Comparison of ENCODE assay signal across 15 mouse cellular contexts in the genomic region with DNA sequence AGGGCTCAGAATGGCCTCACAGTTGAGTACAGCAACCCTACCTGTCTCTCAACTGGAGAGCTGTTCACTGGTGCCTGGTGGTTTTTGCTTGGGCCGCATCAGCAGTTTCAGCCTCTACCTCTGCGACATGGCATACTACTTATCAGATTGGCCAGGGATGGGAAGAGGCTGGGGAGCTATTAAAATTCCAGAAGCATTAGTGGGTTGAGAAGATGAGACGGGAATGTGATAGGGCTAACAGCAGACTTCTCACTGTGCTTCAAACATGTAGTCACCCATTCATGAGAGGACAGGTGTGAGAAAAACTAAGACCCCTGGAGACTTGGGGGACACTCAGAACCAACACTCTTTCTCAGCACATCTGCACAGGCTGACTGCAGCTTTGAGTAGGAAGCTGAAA. TPM values are rescaled to one million over a fixed set of nuclear protein-coding genes. Genes with fewer than 3 reads are reported as not detected.
DNase-seq lines count a peak whose midpoint lies in the region; ATAC-seq and TF ChIP-seq lines count a peak whose summit lies in the region.
"Had no signal": no experiment of that assay in that cellular context is flagged by ENCODE, and none has a peak within 500 bp of the region (broad histone marks: within the 10 kb centered on the region; RNA-seq: fewer than 3 reads in every experiment).

No protein-coding gene starts in this region.

- H3K27me3 ChIP-seq in heart, embryonic 16.5 days (ENCODE audit: control insufficient read depth, insufficient read depth, low read length) = no peaks in the 10 kb centered on the region
- 0 out of 2 replicates have a peak, but pooled peaks cover 5% of the 10 kb centered on the region for H3K27me3 ChIP-seq in heart, embryonic 12.5 days (replicated peaks)
- H3K27me3 ChIP-seq in kidney, postnatal 0 days (ENCODE audit: insufficient read depth, low read length) = no peaks in the 10 kb centered on the region

- H3K9ac ChIP-seq in heart, embryonic 16.5 days (ENCODE audit: low read length) = no peak overlapping the region
- H3K9ac ChIP-seq in heart, embryonic 12.5 days = no peak overlapping the region
- H3K9ac ChIP-seq in kidney, postnatal 0 days (ENCODE audit: low read depth, low read length) = no peak overlapping the region

- no peaks in the 10 kb centered on the region for H3K9me3 ChIP-seq in heart, embryonic 16.5 days (replicated peaks; ENCODE audit: control insufficient read depth, low read length)
- H3K9me3 ChIP-seq in heart, embryonic 12.5 days (replicated peaks) = no peaks in the 10 kb centered on the region
- H3K9me3 ChIP-seq in kidney, postnatal 0 days (replicated peaks; ENCODE audit: low read length) = no peaks in the 10 kb centered on the region

- H3K27ac ChIP-seq in heart, embryonic 16.5 days (ENCODE audit: low read length) = peak overlapping the region; percentile 69
- H3K27ac ChIP-seq in heart, embryonic 12.5 days (ENCODE audit: poor library complexity, severe bottlenecking) = no peak overlapping the region
- H3K27ac ChIP-seq in kidney, postnatal 0 days = peak overlapping the region; percentile 66; the same call in 1 of the 2 replicates

- H3K36me3 ChIP-seq in heart, embryonic 16.5 days (ENCODE audit: control insufficient read depth, insufficient read depth) = no peaks in the 10 kb centered on the region
- no peaks in the 10 kb centered on the region for H3K36me3 ChIP-seq in heart, embryonic 12.5 days
- H3K36me3 ChIP-seq in kidney, postnatal 0 days (ENCODE audit: insufficient read depth, low read length) = no peaks in the 10 kb centered on the region

- H3K4me2 ChIP-seq in heart, embryonic 16.5 days (ENCODE audit: low read depth, low read length) = no peak overlapping the region
- no peak overlapping the region for H3K4me2 ChIP-seq in heart, embryonic 12.5 days
- no peak overlapping the region for H3K4me2 ChIP-seq in kidney, postnatal 0 days (ENCODE audit: low read length)
- H3K4me2 ChIP-seq: midbrain, embryonic 11.5 days had no signal

- H3K4me3 ChIP-seq in heart, embryonic 16.5 days (ENCODE audit: low read length) = no peak overlapping the region
- H3K4me3 ChIP-seq in heart, embryonic 12.5 days = no peak overlapping the region
- H3K4me3 ChIP-seq in kidney, postnatal 0 days (replicated peaks; ENCODE audit: low read depth, low read length) = no peak overlapping the region

- DNase-seq in cerebellum, adult 11-12 months = peak; percentile 11
- DNase-seq in cerebellum, postnatal 10 days = no peak
- no peak for DNase-seq in kidney, postnatal 0 days (ENCODE audit: low spot score)
- no peak for DNase-seq in kidney, adult 18-20 months
- peak; percentile 22 for DNase-seq in 3134 (ENCODE audit: extremely low read depth, insufficient read length, low spot score)
- no peak for DNase-seq in urinary bladder, adult 18-20 months (ENCODE audit: low spot score in 2 of 2)
- DNase-seq: adrenal gland, adult 8-10 months; cerebellum, adult 8-10 months; embryo, embryonic 11 days; liver; retina, postnatal 1 day; thymus, postnatal 25 days had no signal

- ATAC-seq in heart, embryonic 16.5 days (replicated peaks; ENCODE audit: extremely low read depth, insufficient read depth, low FRiP score) = no peak
- no peak for ATAC-seq in heart, embryonic 12.5 days (ENCODE audit: insufficient number of reproducible peaks, low FRiP score)
- no peak for ATAC-seq in kidney, postnatal 0 days (replicated peaks; ENCODE audit: low FRiP score, low read depth)

- peaks cover 45% of the 10 kb centered on the region for H3K4me1 ChIP-seq in heart, embryonic 16.5 days (ENCODE audit: control insufficient read depth, insufficient read depth, low read length)
- peaks cover 52% of the 10 kb centered on the region for H3K4me1 ChIP-seq in heart, embryonic 12.5 days (replicated peaks)
- peaks cover 43% of the 10 kb centered on the region for H3K4me1 ChIP-seq in kidney, postnatal 0 days (replicated peaks; ENCODE audit: insufficient read depth, low read length)

- 33% methylated on average over 3 of the region's 3 CpGs for WGBS in heart, embryonic 16.5 days
- WGBS in heart, embryonic 12.5 days = 42% methylated on average over 3 of the region's 3 CpGs
- WGBS in kidney, postnatal 0 days = 53% methylated on average over 3 of the region's 3 CpGs

- no peak for TF ChIP-seq CTCF in kidney, postnatal 0 days (IDR thresholded peaks at IDR 0.05; ENCODE audit: low read depth)

RNA-seq across cellular contexts. Expression of gene Hpcal1, which starts 59.1 kb away (rescaled TPM):
- 32.7 and 33.4 TPM in 2 replicates for polyA plus RNA-seq in heart, embryonic 16.5 days (2015; fragmentation: Nextera tagmentation; extraction: Ambion mirVana)
- polyA plus RNA-seq in heart, embryonic 12.5 days (2016; fragmentation: Nextera tagmentation; extraction: Ambion mirVana) = 19.9 and 22.1 TPM in 2 replicates
- 70.6 and 71.0 TPM in 2 replicates for polyA plus RNA-seq in kidney, postnatal 0 days (2015; fragmentation: Nextera tagmentation; extraction: Ambion mirVana)

Comparison
In these comparisons a context has a peak if more than half of its experiments do, and no peak if none do; other contexts are left out.
1. DNase-seq: peak in cerebellum, adult 11-12 months (single experiment) and 3134 (single experiment); none in cerebellum, postnatal 10 days (0 of 2), kidney, postnatal 0 days (single experiment), kidney, adult 18-20 months (single experiment) and urinary bladder, adult 18-20 months (0 of 2).